Mouse (Mus musculus) frontal cortex, postnatal 14 days (tissue): Measurements from ENCODE around the gene Lrrc74a.
A peak's percentile ranks its signal among the peaks of the same experiment; 100 is the strongest.

ENCODE experiments used
- DNase-seq, 2 experiments: peaks; one replicate each; pipeline ENCODE4 v3.0.0; 2022; ENCODE audit warnings: low spot score in 2 of 2

The Lrrc74a gene

DNA sequence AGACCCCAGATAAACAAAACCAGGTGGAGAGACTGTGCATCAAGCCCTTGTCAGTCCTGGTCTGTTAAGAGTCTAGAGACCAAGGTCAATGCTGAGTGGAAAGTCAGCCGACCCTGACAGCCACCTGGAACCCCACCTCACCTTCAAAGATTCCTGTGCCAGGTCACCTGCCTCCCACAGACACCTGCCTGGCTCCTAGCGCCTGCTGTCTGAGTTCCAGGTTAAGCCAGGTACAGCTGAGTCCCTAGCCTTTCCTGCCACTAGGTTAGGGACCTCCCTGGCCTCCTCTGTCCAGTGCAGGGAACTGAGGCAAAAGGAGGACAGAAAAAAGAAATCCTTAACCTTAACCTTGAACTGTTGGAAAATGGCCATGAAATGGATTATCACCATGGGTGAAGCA, 70.7 kb downstream of the Lrrc74a start:
- no peak for DNase-seq

DNA sequence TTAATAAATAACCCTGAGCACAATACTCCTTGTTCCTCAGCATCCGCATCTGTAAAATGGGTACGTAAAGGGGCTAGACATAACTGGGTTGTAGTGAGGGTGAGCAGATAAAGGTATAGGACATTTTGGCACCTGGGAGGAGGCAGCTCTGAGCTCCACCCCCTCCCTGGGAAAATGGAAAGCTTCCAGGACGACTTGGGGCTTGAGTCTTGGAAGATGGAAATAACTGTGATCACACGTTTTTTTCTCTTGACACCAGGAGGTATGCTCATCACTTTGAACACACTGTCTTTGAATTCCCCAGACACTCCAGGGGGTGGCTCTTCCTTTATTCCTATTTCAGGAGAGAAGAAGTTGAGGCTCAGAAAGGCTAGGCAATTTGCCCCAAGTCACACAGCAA, 71.1 kb downstream of the Lrrc74a start:
- DNase-seq = no peak

DNA sequence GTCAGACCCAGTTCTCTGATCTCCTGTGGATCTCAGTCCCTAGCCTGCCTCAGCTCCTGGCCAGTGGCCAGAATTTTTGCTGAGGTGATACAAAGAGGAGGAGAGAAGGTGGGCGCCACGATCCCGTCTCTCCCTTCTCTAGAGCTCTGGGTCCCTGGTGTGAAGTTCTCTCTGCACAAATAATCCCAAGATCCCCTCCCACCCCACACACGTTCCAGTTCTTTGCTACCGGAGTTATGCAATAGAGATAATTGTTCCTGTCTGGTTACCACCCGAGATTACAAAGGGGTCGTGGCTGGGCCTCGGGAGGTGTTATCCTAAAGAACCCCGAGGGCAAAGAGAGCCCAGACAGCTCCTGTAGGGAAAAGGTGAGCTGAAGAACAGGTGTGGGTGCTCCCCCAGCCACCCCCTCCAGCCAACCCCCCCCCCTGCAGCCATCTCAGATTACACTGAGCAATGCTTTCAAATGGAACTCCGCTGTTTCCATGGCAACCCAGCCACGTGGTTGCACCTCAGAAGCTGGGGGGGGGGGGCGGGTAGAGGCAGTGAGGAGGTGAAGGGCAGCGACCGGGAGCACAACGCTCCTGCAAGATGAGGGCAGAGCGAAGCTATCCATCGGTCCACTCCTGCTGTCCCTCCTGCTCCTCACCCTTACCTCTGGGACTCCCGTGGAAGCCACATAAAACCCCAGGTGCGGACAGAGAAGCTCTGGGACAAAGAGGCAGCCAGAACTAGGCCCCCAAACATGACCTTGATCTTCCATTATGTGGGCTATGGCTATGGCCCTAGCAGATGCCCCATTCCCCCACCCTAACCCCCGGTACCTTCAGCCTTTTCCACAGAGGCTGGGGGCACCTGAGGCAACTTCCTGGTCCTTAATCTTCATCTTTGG, 72.1 kb downstream of the Lrrc74a start:
- no peak for DNase-seq

DNA sequence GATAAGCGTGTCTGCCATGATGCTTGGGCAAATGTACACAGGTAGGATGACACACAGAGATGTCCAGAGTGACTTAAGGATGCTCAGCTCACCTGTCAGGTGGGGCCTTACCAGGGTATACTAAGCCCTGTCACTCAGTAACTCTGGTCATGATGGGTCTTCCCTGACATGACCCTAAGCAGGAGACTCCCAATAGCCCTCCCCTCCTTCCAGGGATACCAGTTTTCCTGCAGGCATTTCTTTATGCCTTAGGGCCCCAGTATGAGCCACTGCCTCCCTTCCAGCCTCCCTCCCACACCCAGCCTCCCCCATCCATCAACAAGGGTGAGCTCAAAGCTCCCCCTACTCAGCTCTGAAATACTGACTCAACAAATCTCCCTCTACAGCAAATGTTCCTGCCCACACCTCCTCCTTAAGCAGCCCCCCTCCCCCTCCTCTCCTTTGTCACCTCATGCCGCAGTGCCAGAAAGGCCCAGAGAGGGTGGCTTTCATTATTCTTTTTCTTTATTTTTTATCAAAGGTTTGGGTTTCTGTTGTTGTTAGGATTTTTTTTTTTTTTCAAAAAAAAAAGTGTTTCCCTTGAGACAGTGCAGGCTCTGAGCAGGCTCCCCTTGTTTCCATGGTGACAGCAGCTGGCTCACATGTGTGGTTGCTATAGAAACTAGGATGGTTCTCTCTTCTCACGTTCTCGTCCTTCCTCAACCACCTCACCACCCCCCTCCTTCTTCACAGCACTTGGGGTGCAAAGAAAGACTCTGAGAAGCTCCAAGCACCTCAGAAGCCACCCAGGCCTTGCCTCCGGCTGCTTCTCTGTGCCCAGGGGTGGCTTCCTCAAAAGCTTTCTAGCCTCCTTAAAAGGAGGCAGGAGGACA, 73.0 kb downstream of the Lrrc74a start:
- peak; percentile 62 to 86 for DNase-seq

DNA sequence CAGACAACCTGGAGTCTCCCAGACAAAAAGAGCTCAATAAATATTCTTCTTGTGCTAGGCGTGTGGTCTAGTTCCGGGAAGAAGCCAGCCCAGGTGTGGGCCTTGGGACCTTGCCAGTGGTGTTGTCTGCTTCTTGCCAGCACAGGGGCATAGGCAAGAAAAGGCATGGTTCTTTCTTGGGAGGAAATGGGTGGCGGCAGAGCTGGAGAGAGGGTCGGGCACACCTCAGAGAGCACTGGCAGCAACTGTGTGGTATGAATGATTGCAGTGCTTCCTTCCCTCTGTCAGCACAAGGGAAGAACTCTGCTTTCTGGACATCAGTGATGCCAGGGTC, 73.6 kb downstream of the Lrrc74a start:
- no peak for DNase-seq

DNA sequence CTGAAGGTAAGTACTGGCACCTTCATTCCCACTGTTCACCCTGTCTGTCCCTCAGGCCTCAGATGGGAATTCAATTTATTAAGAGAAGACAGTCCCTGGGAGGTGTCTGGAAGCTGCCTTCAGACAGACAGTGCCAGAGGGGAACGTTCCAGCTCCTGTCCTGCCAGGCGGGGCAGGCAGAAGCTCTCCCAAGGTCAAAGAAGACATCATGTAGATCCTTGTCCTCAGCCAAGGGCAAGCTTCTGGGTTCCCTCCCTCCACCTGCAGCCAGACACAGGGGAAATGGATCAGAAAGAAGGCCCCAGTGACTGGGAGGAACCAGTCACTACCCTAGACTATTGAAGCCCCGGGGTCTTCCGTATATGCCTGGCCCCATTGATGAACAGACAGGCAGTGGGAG, 74.7 kb downstream of the Lrrc74a start:
- no peak for DNase-seq

DNA sequence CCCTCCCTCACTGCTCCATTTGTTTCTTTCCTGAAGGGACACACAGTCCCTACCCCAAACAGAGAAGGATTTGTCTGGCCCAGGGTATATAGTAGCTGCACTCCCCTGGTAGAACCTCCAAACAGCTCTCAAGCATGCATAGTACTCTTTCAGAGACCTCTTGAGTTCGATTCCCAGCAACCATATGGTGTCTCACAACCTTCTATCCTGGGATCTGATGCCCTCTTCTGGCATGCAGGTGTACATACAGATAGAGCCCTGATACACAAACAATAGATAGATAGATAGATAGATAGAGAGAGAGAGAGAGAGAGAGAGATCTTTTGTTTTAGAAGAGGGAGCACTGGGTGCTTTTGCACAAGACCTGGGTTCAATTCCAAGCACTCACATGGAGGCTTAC, 75.9 kb downstream of the Lrrc74a start:
- DNase-seq = no peak

DNA sequence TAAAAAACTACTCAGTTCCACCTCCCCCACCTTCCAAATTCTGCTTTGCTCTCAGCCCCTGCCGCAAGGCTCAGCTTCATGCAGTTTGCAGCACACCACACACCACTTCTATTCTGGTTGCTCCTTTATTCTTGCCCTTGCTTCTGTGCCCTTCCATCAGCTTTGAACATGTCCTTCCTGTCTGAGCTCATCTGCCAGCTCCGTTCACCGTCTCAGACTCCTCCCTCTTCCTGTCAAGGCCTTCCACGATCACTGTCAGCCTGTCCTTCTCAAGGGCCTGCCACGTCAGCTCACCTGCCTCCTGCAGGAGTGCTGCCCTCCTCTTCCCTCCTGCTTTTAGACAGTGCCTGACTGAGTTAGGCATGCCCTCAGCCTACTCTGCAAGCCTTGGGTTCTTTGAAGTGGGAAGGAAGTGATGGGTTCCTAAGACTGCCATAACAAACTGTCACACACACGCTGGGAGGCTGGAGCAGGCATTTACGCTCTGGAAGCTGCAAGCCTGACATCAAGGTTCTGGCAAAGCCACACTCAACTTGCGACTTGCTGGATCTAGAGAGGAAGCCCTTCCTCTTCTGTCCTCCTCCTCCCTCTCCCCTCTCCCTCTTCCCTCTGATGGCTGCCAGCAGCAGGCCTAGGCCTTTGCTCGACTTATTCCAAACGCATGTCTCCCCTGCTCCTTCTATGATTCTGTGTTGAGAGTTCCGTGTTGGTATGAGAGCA, 76.7 kb downstream of the Lrrc74a start:
- peak in 1 of 2 experiments; percentile 48 for DNase-seq

DNA sequence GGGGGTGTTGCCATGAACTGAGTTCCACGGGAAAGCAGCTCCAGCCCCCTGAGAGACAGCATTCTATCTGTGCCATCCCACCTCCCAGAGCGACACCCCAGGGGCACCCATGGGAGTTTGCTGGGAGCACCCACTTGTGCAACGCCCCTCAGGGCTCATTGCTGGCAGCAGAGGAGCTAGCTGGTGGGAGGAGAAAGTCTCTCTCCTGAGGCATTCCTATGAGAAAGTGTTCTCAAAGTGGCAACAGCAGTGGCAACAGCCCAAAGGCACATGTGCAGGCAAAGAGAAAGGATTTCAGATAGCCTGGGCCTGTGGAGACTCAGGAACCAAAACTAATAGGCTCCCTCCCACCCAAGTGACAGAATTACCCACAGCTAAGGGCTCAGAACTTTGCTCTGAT, 78.6 kb downstream of the Lrrc74a start:
- peak in 1 of 2 experiments; percentile 25 for DNase-seq
